Mouse (Mus musculus): Measurements from ENCODE around the gene Armcx5. TPM values are rescaled to one million over a fixed set of nuclear protein-coding genes. Genes with fewer than 3 reads are reported as not detected.

Gene Armcx5
- polyA plus RNA-seq, 2 experiments from 2014 or later, result 10.2 to 20.5 TPM

Other genes with a start within 250 kb of the Armcx5 start
- gene AV320801, start 248.1 kb upstream of the Armcx5 start, polyA plus RNA-seq (2017; shearing (Covaris generic)), result under 1 TPM in 1 of 2 experiments, not detected in 1; 0.22 TPM
- gene Nxf7, start 144.0 kb upstream of the Armcx5 start, polyA plus RNA-seq (2017; shearing (Covaris generic)), result not detected
- gene Prame, start 115.0 kb upstream of the Armcx5 start, polyA plus RNA-seq (2017; shearing (Covaris generic)), result not detected
- under 1 TPM in 1 of 2 experiments, not detected in 1; 0.24 TPM for gene Tcp11x2, start 48.9 kb upstream of the Armcx5 start, polyA plus RNA-seq (2017; shearing (Covaris generic))
- gene Tmsb15a, start 17.5 kb upstream of the Armcx5 start, polyA plus RNA-seq (2017; shearing (Covaris generic)), result not detected
- 10 to 100 TPM; 22.7 to 31.9 TPM for gene Gprasp1, start within 50 bp of the Armcx5 start, polyA plus RNA-seq (2017; shearing (Covaris generic))
- 10 to 100 TPM; 11.4 to 14.2 TPM for gene Bhlhb9, start 54.9 kb downstream of the Armcx5 start, polyA plus RNA-seq (2017; shearing (Covaris generic))
- 10 to 100 TPM in 1 of 2 experiments, 1 to 10 TPM in 1; 9.1 to 13.7 TPM for gene Gprasp2, start 96.3 kb downstream of the Armcx5 start, polyA plus RNA-seq (2017; shearing (Covaris generic))